Mouse (Mus musculus): ENCODE results near the gene Arhgef28. TPM values are rescaled to one million over a fixed set of nuclear protein-coding genes. Genes with fewer than 3 reads are reported as not detected.
A peak's percentile ranks its signal among the peaks of the same experiment; 100 is the strongest.

Arhgef28 gene
- 100 to 1,000 TPM in 1 of 2 experiments, 10 to 100 TPM in 1; 94.9 to 103 TPM for total RNA-seq (2021)
- long read RNA-seq, full-length matches to known transcripts = 7 of 57 reads
- long read RNA-seq, partial matches to known transcripts = 22 of 57 reads
- long read RNA-seq, other reads (novel, unspliced or antisense) = 28 of 57 reads

DNA sequence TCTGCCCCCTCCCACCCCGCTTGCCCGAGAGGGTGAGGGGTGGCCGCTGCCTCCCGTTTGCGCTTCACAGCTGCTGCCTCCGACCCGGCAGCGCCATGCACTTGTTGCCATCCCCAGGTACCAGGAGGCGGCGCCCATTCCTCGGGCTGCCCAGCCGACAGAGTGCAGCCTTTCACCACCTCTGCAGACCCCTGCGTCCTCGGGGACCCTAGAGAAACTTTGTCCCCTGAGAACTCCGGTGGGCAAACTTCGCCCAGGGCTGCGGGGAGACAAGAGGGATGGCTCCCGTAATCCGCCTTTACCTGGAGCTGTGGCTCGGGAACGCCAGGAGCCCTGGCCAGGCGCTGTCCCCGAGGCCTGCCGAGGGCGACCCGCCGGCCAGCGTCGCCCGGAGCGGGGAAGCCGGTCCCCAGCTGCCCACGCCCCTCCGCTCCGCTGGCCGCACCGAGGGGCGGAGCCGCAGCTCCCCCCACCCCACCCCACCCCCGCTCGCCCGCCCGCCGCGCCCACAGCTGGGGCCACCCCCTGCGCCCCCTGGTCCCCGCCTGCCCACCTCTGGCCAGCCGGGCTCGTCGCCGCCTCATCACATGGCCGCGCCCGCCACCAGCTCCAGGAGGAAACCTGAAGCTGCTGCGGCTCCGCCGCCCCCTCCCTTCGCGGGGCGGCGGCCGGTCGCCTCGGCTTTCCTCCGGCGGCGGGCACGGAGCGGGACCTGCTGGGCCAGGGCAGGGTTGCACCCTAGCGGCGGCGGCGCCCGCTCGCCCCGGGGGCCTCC is at the start of gene Arhgef28:
Arhgef28 (minus strand) TSS at position 669 of the 775 bp plus-strand sequence.
- DNase-seq (ENCODE audit: low spot score in 2 of 2) = peak in 1 of 2 experiments; percentile 70

DNA sequence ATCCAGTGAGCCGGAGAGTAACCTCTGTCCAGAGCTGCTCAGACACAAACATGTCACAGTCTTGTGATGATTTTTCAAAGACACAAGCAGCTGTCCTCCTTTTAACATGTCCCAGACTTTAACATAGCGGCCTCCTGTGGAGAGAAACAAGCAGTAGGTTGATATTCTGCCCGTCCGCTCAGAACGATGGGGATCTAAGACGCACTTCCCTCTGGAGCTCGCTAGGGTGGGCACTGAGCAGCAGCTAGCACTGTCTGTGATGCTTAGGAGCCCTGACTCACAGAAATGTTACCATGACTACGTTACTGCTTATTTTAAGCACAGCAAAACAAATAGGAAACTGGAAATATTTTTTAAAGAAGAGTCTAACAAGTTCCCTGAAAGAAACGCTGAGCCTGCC is 48.7 kb upstream of the Arhgef28 start:
- DNase-seq (ENCODE audit: low spot score in 2 of 2) = peak; percentile 79 to 89

DNA sequence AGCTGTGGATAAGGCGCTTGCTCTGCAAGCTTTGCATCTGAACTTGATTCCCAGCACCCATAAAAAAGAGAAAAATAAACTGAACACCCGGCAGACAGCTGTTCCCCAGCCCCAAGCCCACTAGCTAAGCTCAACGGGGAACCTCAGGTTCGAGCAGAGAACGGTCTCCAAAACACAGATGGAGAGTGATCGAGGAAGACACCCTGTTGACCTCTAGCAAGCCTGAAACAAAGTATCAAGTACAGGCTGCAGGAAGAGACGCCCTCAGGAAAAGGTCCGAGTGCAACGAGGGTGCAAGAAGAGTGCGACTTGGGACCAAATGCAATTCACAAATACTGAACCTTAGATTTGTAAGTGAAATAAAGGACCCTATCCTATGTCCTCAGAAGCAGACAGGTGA is 43.4 kb upstream of the Arhgef28 start:
- no peak for DNase-seq (ENCODE audit: low spot score in 2 of 2)

DNA sequence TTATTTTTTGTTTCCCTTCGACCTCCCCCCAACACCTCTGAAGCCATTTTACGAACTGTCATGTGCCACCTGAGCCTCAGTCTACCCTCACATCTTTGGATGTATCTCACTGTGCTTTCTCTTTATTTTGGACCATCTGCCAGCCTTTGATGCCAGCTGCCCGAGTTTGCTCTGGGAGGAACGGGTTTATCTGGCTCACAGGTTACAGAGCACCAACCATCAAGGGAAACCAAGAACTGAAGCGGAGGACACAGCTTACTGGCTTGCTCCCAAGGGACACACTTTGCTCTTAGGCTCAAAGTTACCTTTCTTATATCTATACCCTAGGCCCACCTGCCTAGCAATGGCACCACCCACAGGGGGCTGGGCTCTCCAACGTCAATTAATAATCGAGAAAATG is 39.1 kb upstream of the Arhgef28 start:
- DNase-seq (ENCODE audit: low spot score in 2 of 2) = no peak

DNA sequence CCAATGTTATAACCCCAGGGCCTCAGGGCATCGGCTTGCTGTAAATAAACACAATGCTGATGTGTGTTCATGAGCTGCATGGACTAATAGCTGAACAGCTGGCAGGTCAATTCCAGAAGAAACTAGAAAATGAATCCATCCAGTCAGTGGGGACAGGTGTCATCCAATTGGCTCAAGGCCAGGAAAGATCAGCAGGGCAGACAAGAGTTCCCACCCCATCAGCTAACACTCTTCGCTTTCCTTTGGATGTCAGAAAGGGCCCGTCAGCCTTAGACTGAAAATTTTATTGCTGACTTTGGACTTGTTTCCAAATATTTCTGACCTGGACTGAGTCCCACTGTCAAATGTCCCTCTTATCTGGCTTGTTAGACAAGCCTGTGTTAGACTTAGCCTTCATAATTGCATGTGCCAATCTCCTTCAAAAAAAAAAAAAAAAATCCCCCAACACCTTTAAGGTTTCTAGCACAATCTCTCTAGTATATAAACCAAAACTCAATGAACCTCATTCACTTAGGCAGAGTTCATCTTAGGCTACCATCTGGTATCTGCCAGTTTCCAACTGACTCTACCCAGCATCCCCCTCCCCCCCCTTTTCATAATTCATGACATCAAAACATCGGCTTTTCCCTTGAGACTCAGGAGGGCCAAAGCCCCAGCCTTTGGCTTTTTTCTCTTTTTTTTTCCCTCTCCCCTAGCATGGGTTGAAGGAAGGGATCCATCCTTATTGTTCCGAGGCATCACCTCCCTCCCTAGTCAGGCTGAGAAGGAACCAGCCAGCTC is 38.5 kb upstream of the Arhgef28 start:
- no peak for DNase-seq (ENCODE audit: low spot score in 2 of 2)

DNA sequence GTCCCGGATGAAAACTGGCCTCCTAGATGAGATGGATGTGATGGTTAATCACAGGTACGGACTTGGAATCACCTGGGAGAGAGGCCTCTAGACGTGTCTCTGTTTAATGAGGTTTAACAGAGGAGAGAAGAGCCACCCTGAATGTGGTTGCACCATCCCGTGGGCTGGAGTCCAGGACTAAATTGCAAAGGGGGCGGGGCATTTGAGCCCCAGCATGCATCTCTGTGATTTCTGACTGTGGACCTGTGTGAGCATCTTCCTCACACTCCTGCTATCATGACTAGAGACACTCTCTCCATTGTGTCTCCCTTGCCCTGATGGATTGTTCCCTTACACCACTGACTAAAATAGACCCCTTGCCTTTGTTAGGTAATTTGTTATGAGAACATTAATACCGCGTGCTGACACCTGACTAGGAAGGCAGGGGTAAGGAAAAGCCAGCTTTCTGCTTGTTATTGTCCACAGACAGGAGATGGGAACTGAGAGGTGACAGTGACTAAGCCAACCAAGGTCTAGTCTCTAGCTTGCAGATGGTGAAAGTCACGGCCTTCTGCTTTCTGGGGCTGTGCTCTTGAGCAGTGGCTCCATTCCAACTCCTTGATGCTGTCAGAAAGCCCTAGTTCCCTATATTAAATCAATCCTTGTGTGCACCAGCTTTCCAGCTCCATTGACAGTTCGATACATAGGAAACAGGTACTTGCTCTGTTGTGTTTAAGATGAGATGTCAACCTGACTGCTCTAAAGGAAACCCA is 35.5 kb upstream of the Arhgef28 start:
- no peak for DNase-seq (ENCODE audit: low spot score in 2 of 2)

DNA sequence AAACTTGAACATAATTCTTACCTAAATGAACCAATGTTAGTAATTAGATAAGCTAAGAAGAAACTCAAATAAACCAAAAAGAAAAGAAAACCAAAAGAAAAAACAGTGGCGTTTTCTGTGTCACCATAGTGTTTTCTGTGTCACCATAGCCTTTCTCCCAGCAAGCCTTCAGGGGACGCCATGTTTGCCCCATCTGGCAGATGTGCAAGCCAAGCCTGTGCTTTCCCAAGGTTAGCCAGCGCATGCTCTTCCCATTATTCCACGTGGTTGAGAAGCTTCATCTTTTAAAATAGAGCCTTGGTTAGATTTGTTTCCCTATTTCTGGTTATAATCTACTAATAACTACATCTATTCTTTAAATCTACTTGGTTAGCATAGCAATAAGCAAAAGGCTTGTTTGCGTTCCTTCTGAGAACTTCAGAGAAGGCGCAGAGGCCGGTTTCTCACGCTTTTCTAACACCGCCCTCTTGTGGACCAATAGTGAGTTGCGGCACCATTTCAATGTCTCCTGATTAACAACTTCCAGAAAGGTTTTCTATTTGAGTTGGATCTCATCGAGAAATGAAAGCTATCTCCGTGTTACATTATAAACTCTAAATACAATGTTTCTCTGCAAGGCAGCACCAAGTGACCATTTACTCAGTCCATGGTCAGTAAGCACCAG is 33.9 kb upstream of the Arhgef28 start:
- DNase-seq (ENCODE audit: low spot score in 2 of 2) = peak; percentile 74 to 90

DNA sequence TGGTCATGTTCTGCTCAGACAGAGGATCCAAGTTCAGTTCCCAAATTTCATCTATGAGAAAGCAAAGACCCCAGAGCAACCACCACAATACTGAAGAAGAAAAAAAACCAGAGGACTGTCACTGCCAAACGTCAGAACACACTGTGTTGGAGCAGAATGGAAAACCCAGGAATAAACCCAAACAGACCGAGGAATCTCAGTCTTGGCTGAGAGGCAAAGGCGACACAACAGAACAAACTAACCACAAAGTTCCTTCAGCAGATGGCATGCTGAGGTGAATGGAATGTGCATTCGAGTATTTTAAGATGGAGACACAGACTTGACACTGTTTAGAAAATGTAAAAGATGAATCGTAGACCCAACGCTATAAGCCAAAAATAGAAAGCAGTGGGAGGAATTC is 29.2 kb upstream of the Arhgef28 start:
- peak in 1 of 2 experiments; percentile 66 for DNase-seq (ENCODE audit: low spot score in 2 of 2)

DNA sequence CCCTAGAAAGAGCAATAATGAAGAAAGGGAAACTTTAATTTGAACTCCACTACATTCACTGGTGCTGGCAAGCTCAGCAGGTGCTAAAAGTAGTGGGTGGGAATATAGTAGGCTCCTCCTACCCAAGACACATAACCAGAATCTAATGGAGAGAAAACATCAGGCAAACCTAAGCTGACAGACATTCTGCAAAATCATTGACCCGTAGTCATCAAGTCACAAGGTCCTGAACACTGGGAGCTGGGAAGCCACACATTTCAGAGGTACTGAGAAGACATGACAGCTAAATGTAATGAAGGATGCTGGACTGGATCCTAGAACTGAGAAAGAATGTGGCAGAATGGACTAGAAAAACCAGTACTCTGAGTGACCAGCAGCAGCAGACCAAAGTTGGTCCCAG is 24.3 kb upstream of the Arhgef28 start:
- DNase-seq (ENCODE audit: low spot score in 2 of 2) = no peak

DNA sequence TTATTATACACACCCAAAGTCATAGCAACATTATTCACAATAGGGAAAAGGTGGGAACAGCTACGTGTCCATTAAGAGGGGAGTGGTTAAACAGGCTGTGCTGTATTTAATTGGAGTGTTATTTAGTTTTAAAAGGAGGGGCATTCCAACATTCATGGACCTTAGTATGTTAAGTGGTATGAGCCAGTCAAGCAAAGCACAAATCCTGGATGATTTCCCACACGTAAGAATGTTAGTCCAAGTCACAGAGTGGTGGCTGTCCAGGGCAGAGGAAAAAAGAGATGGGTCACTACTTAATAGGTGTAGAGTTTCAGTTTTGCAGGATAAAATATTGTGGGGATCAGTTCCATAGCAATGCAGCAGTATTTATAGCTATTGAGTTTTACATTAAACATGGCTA is 20.0 kb upstream of the Arhgef28 start:
- no peak for DNase-seq (ENCODE audit: low spot score in 2 of 2)

DNA sequence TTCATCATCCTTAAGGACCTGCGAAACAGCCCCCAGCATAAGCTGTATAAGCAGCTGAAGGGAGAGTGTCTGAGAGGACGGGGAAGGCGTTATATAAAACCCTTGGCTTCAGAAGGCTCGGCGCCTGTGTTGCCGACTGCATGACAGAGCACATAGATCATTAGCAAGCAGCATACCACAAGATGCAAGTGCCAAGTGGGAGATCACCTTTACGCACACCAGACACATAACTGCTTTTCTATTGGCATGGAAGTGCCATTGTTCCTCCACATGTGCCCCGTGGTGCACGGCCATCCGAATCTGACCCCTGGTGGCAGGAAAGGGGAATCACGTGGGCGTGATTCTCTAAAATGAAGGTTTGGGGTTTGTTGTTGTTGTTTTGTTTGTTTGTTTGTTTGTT is 16.6 kb upstream of the Arhgef28 start:
- no peak for DNase-seq (ENCODE audit: low spot score in 2 of 2)

DNA sequence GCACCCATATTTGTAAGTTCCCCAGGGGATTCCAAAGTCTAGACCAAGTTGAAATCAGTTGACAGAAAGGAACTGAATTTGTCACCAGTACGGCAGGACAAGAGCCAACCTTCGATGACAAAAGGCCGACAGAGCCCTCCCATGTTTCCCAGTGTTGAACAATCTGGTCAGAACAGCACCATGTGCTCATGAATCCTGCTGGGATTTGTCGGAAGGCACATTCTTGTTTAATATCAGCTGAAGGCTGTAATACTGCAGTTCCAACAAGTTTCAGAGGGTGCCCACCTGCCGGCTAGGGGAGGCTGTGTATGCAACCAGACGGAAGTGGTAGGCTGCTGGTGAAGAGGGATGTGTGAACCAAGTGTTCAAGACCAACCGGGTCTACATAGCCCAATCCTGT is 3.9 kb upstream of the Arhgef28 start:
- DNase-seq (ENCODE audit: low spot score in 2 of 2) = no peak

DNA sequence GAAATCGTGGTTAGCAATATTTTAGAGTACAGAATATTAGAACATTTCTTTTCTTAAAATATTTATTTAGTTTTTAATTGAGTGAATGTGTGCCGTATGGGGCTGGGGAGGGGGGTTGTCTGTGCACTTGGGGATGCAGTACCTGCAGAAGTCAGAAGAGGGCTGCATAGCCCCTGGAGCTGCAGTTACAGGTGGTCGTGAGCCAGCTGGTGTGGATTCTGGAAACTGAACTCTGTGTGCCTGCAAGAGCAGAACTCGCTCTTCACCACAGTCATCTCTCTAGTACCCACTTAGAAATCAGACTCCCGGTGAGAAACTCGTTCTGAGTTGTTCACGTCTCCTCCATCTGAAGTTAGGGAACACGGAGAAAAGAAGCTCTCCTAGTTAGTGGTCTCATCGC is 2.6 kb upstream of the Arhgef28 start:
- peak in 1 of 2 experiments; percentile 69 for DNase-seq (ENCODE audit: low spot score in 2 of 2)

DNA sequence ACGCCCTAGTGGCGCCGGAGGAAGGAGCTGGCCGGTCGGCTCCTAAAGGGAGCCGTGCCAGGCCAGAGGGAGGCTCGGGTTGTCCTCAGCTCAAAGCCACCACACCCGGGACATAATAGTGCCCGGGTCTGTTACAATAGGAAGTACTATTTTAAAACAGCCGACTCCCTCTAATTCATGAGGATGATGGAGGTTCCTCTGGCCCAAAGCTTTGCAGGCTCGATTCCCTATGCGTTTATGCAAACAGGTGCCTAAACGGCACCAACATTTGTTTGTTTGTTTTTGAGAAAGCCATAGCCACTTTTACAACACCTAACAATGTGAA is 269 bp upstream of the Arhgef28 start:
- DNase-seq (ENCODE audit: low spot score in 2 of 2) = no peak

DNA sequence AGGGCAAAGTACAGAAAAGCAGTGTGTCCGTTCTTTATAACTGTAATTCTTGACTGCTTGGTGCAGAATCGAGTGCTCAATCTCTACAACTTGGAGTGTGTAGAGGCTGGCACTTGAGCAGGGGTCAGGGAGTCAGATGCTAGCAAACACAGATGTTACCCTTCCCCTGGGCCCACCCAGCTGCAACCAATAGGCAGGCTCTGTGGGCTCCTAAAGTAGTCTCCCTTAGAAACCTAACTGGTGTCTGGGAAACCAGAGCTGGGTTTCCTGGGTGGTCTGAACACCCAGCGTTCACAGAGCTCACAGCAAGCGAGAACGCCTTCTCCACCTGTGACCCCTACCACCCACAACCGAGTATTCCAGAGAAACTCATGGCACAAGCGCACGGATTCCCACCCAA is 1.1 kb downstream of the Arhgef28 start:
- no peak for DNase-seq (ENCODE audit: low spot score in 2 of 2)

DNA sequence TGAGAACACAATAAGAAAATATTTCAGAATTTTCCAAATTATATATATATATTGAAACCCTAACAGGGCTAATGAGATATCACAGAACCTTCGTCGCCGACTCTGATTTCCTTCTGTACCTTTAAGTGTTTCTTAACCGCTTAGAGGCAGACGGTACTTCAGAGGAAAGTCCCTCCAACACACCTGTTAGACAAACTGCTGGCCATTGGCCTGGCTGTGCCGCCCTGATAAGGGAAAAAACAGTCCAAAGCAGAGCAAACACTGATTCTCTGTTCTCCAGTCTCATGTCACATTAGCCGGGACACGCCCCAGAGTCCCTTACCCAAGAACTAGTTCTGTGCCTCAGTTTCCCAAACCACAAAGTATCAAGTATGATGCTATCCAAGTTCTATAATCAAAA is 1.9 kb downstream of the Arhgef28 start:
- DNase-seq (ENCODE audit: low spot score in 2 of 2) = no peak

DNA sequence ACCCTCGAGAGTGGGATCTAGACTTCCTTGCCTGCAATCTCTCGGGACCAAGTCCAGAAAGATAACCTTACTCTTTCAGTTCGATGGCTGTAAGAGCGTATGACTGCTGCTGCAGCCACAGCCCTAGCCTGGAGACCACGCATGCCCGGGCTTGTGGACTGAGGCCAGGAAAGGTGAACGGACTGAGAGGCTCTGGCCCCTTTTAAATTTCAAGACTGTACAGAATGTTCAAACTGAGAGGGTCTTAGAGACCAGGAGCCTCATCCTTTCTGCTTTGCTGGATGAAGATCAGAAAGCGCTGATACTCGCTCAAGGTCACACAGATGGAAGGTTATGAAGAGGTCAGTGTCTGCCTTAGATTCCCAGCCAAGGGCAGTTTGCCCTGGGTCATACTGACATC is 4.8 kb downstream of the Arhgef28 start:
- no peak for DNase-seq (ENCODE audit: low spot score in 2 of 2)

DNA sequence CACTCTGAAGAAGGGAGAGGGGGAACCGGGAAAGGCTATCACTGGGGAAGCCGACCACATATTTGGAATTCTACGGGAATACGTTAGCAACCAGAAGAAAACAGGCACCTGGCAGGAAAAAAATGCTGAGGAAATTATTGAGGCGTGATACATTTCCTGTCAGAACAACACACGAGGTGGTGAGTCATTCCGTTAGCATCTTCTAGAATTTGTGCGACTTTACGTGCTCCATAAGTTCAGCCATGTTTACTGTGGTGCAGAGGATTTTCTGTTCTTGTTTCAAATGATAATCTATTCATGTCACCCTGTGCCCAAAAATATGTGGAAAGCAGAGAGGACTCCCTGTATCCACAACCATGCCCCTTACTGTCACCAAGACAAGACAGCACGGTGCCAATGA is 13.6 kb downstream of the Arhgef28 start:
- DNase-seq (ENCODE audit: low spot score in 2 of 2) = no peak

DNA sequence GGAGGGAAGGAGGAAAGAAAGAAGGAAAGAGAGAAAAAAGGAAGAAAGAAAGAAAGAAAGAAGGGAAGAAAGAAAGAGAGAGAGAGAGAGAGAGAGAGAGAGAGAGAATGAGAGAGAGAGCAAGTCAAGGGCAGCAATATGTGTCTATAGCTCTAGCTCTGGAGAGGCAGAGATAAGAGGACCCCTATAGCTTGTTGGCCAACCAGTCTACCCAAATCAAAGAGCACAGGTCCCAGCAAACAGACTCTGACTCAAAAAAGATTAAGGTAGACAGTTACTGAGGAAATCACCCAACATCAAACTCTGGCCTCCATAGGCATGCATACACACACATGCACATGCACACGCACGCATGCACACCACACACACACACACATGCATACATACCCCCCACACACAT is 17.7 kb downstream of the Arhgef28 start:
- no peak for DNase-seq (ENCODE audit: low spot score in 2 of 2)

DNA sequence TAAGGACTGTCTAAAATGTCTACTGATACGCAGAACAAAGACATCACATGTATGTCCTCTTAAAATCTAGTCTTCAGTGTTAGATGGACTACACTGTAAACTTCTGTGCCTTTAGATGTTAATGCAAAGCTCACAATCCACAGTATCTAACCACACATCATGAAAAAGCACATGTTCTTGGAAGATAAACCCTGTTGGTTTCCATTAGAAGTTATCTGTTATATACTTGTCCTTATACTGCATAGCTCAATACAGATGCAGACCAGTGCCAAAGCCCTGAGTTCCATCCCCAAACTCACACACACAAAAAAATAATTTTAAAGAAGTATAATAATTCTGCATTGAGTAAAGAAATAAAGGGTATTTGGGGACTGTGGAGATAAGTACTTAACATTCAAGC is 18.3 kb downstream of the Arhgef28 start:
- DNase-seq (ENCODE audit: low spot score in 2 of 2) = no peak

DNA sequence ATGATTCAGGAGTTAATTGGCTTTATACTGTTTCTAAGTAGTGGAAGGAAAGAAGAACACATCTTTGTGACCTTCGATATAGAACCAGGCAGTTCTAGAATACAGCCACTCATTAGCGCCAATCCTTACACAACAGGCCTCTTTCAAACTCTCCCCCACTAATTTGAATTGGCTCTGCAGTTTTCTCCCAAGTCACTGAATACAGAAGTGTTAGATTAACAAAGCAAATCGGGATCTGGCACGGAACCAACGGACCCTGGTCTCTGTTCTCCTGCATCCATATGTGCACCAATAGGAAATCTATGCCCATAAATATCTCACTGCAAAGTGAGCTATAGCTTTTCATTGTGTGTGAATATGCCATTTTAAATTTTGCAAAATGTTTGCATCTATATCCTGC is 20.1 kb downstream of the Arhgef28 start:
- peak in 1 of 2 experiments; percentile 65 for DNase-seq (ENCODE audit: low spot score in 2 of 2)

All from layer of hippocampus, adult 18-20 months (tissue).